Mouse (Mus musculus): ENCODE measurements around the gene Mpg. TPM values are rescaled to one million over a fixed set of nuclear protein-coding genes. Genes with fewer than 3 reads are reported as not detected.

The Mpg gene
- polyA plus RNA-seq, 1 experiment from 2014 or later = 30.8 TPM

DNA sequence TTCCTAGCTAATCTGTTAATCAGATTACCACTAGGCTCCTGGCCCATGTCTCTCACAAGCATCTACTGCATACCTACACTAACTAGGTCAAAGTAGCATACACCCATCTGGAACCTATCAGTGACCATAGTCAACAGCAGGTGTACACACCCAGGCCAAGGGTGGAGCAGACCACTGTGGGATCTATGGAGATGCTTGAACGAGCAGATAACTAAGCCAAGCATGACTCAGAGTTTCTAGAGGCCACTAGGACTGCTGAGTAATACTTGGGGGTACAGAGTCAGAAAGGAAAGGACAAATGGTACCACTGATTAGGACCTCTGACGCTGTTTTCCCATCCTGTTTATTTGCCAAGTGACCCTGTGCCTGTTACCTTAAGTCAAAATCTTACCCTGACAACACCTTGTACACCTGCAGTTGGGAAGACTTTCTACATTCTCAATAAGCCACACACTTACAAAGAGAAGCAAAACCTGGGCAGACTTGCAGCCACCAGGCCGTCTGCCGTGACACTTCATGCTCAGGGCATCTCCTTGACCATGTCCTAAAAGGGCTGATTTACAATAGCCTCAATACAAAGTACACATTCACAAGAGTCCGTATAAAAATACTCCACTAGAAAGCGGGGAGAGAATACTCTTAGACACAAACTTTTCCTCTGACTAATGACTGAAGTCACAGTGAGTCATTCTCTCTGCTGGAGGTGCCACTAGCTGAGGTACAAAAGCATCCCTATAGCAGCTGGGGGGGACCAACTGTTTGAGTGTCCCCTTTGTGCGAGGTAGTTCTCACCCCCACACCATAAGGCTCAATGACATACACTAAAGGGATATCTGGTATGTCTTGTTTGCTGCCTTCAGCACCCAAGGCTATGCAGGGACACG lies 24.8 kb downstream of the Mpg start:
- no peaks in the 10 kb centered on the region for H3K9me3 ChIP-seq
- 85% methylated on average over 8 of the region's 8 CpGs for WGBS
- no peak overlapping the region for H3K4me3 ChIP-seq (replicated peaks)
- H3K36me3 ChIP-seq = peaks cover 27% of the 10 kb centered on the region
- no peaks in the 10 kb centered on the region for H3K4me1 ChIP-seq (replicated peaks)
- peak; percentile 91 for ATAC-seq
- no peak overlapping the region for H3K27ac ChIP-seq
- no peak overlapping the region for H3K4me2 ChIP-seq (replicated peaks)
- H3K27me3 ChIP-seq (replicated peaks) = no peaks in the 10 kb centered on the region
- H3K9ac ChIP-seq = no peak overlapping the region

DNA sequence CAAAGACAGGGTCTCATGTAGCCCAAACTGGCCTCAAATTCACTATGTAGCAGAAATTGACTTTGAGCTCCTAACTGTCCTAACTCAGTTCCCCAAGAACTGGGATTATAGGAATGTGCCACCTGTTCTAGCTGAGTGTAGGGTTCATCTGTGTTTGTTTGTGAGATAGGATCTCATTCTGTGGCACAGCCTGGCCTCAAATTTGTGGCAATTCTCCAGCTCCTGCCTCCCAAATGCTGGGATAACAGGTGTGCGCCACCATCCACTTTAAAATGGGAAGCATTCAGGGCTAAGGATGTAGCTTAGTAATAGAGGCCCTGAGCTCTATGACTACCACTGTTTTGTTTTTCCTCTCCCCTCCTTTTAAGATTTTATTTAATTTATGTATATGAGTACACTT lies 26.8 kb downstream of the Mpg start:
- Histone ChIP-seq H3K27ac (no peak overlapping the region), H3K27me3 (replicated peaks) (no peaks in the 10 kb centered on the region), H3K36me3 (peaks cover 21% of the 10 kb centered on the region), H3K4me1 (replicated peaks) (no peaks in the 10 kb centered on the region), H3K4me2 (replicated peaks) (no peak overlapping the region), H3K9me3 (no peaks in the 10 kb centered on the region), H3K9ac (no peak overlapping the region), H3K4me3 (replicated peaks) (no peak overlapping the region)
- 97% methylated on average over 1 of the region's 1 CpGs for WGBS
- no peak for ATAC-seq

DNA sequence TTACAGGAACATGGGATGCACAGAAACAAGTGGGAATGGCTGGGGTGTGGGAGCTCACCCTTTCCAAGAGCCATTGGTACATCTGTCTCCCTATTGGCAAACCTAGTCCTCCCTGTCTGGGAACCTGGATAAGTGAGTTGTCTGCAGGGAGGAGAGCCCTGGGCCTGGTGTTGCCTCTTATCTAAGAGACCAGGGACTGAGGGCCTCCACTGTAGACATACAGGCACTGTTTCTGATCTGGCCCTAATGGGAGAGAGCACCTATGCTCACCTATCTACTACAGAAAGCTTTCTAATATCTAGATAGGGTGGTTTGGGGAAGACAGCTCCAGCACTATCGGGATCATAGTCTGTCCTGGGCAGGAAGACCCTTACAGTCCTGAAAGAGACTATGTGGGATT lies 29.8 kb downstream of the Mpg start:
- H3K4me2 ChIP-seq (replicated peaks) = no peak overlapping the region
- no peak overlapping the region for H3K9ac ChIP-seq
- H3K4me1 ChIP-seq (replicated peaks) = no peaks in the 10 kb centered on the region
- WGBS = 95% methylated on average over 1 of the region's 1 CpGs
- H3K27ac ChIP-seq = no peak overlapping the region
- ATAC-seq = peak; percentile 83; the same call in 1 of the 2 replicates
- H3K36me3 ChIP-seq = peaks cover 10% of the 10 kb centered on the region
- no peaks in the 10 kb centered on the region for H3K9me3 ChIP-seq
- H3K27me3 ChIP-seq (replicated peaks) = no peaks in the 10 kb centered on the region
- no peak overlapping the region for H3K4me3 ChIP-seq (replicated peaks)

DNA sequence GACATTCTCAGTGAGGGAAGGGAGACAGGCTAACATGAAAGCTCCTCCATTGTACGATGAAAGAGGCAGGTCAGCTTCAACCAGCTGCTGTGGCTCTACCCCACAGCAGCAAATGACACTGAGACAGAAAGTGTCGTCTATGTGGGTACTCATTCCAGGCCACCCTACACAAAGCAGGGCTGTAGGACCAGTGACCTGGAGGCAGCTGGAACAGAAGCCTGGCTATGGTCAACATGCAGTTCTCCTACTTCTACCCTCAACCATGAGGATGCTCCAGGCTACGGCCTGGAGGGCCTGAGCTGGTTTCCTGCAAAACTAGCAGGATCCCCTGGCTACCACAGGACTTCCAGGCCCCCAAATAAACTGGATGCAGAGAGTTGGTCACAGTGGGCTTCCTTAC lies 30.3 kb downstream of the Mpg start:
- WGBS = 90% methylated on average over 3 of the region's 3 CpGs
- Histone ChIP-seq H3K4me2 (replicated peaks) (no peak overlapping the region), H3K9me3 (no peaks in the 10 kb centered on the region), H3K4me3 (replicated peaks) (no peak overlapping the region), H3K9ac (no peak overlapping the region), H3K4me1 (replicated peaks) (no peaks in the 10 kb centered on the region), H3K27ac (no peak overlapping the region), H3K27me3 (replicated peaks) (no peaks in the 10 kb centered on the region), H3K36me3 (peaks cover 10% of the 10 kb centered on the region)
- ATAC-seq = no peak

DNA sequence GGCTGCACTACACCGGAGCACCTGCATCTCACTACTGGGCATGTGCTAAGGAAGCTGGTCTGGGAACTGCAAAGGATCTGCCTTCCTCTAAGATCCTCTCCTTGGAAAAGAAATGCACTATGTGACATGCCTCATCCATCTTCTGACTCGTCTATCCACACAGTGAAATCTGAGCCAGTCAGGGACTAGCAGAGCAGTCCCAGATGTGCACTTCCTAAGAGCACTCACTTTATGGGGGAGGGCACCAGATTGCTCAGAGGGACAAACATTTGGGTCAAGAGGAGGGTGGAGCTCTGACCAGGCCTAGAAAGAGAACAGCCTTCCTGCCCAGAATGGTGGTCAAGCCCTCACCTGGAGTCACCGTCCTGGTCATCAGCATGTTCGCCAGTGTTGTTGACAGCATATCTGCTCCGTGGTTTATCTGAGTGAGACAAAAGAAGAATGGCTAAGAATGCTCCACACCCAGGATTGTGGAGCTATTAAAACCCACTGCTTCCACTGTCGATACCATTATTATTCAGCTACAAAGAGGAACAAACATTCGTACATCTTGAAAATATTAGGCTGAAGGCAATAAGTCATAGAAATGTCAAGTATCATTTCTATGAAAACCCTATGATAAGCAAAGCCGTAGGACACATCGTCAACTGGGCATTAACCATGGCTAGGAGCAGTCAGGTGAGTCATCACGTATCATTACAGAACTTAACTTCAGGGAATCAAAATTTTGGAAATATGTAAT lies 36.5 kb downstream of the Mpg start:
- Histone ChIP-seq H3K4me2 (replicated peaks) (no peak overlapping the region), H3K4me1 (replicated peaks) (0 out of 2 replicates have a peak, but pooled peaks cover under 1% of the 10 kb centered on the region), H3K27me3 (replicated peaks) (no peaks in the 10 kb centered on the region), H3K4me3 (replicated peaks) (no peak overlapping the region), H3K27ac (no peak overlapping the region), H3K9ac (no peak overlapping the region), H3K9me3 (no peaks in the 10 kb centered on the region), H3K36me3 (no peaks in the 10 kb centered on the region)
- WGBS = 69% methylated on average over 10 of the region's 10 CpGs
- ATAC-seq = no peak

DNA sequence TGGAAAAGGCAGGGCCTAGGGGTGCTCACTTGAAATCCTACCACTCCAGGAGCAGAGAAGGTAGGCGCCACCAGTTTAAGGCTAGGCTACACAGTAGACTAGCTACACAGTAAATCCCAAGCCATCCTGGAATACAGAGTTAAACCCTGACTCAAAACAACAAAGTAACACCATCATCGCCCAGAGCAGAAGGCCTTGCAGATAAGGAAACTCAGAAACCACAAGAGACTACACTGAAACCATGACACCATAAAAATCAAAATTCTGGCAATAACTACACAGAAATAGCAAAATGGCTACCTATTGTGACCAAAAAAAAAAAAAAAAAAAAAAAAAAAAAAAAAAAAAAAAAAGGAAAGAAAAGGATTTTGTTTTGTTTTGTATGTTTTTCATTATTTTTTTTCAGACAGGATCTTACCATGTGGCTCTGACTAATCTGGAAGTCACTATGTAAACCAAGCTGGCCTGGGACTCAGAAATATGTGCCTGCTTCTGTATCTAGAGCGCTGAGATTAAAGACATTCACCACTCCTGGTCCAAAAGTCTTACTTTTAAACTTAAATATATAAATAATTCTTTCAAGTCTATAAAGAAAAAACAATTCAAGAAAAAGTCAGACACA lies 38.9 kb downstream of the Mpg start:
- WGBS = 92% methylated on average over 3 of the region's 3 CpGs
- ATAC-seq = no peak

DNA sequence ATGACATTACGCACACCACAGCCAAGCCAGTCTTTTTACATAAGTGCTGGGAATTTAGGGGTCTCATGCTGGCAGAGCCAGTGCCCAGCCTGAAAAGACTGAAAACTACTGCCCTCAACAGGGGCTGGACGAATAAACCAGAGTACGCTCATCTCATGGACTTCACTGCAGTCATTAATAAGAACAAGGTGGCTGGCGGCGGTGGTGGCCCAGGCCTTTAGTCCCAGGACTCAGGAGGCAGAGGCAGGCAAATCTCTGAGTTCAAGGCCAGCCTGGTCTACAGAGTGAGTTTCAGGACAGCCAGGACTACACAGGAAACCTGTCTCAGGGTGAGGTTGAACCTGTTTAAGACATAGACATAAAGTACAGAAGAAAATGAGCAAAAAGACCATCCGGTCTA lies 39.9 kb downstream of the Mpg start:
- no peak for ATAC-seq
- Histone ChIP-seq H3K4me1 (replicated peaks) (0 out of 2 replicates have a peak, but pooled peaks cover 3% of the 10 kb centered on the region), H3K27me3 (replicated peaks) (no peaks in the 10 kb centered on the region), H3K36me3 (no peaks in the 10 kb centered on the region), H3K9me3 (no peaks in the 10 kb centered on the region), H3K9ac (no peak overlapping the region), H3K4me3 (replicated peaks) (no peak overlapping the region), H3K4me2 (replicated peaks) (no peak overlapping the region), H3K27ac (no peak overlapping the region)
- 95% methylated on average over 6 of the region's 6 CpGs for WGBS

More for the DNA sequence above, 38.9 kb downstream of the Mpg start:
- Histone ChIP-seq H3K9me3 (no peaks in the 10 kb centered on the region), H3K4me2 (replicated peaks) (no peak overlapping the region), H3K4me3 (replicated peaks) (no peak overlapping the region), H3K9ac (no peak overlapping the region), H3K4me1 (replicated peaks) (0 out of 2 replicates have a peak, but pooled peaks cover 3% of the 10 kb centered on the region), H3K27me3 (replicated peaks) (no peaks in the 10 kb centered on the region), H3K36me3 (no peaks in the 10 kb centered on the region), H3K27ac (no peak overlapping the region)

DNA sequence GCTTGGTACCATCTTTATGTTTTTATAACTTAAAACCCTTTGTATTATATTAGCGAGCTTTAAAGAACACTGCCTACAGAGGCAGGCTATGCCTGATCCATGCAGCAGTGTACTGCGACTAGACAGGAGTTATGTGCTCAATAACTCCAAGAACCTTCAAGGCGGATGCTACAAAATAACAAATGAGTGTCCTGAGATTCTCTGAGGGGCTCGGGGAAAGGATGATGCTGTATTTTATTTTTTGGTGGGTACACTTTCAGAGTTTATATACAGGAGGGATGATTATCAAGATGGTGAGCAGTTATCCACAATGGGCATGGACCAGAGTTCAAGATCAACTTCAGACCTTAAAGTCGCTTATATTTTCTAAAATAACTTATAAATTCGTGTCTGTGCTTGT lies 40.5 kb downstream of the Mpg start:
- H3K9ac ChIP-seq = peak overlapping the region; percentile 96
- 20% methylated on average over 6 of the region's 6 CpGs for WGBS
- H3K27ac ChIP-seq = peak overlapping the region; percentile 93
- H3K9me3 ChIP-seq = no peaks in the 10 kb centered on the region
- H3K4me3 ChIP-seq (replicated peaks) = peak overlapping the region; percentile 78
- ATAC-seq = no peak
- no peaks in the 10 kb centered on the region for H3K27me3 ChIP-seq (replicated peaks)
- 0 out of 2 replicates have a peak, but pooled peaks cover 3% of the 10 kb centered on the region for H3K4me1 ChIP-seq (replicated peaks)
- no peaks in the 10 kb centered on the region for H3K36me3 ChIP-seq
- H3K4me2 ChIP-seq (replicated peaks) = peak overlapping the region; percentile 66

DNA sequence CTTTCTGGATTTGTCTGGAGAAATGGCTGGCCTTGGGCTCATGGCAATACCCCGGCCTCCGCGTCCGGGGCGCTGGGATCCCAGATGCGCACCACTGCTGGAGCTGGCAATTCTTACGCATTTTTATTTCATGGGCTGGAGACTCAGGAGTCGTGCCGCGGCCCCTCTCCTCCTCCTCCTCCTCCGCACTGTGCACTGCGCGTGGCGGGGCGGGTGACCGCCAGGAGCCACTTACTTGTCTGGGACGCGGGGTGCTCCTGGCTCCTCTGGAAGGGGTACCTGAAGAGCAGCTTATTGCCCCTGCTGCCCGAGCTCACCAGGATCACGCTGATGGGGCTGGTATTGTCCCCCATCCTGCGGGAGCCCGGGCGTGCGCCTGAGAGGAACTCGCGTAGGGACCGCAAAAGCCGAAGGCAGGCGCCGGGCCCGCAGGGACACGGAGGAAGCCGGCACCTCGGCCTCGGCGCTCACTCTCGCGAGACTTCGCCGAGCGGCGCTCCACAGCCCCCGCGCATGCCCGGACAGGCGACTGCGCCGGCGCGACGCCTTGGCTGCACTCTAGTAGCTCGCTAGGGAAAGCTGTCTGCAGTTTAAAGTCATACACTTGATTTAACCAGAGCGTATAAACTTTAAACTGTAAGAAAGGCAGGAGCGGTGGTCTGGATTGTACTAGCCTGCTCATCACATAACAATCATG lies 41.0 kb downstream of the Mpg start, which contains the start of gene Nprl3:
Gene Nprl3, minus strand, starts transcription at position 520 of the 697 bp plus-strand sequence.
- H3K27ac ChIP-seq = peak within 1 kb of the TSS; percentile 93
- peak; percentile 99 for ATAC-seq
- H3K27me3 ChIP-seq (replicated peaks) = no peaks in the 10 kb centered on the region
- H3K9me3 ChIP-seq = no peaks in the 10 kb centered on the region
- whole genome bisulfite sequencing = under 1% methylated on average over 54 of the region's 54 CpGs
- H3K9ac ChIP-seq = peak within 1 kb of the TSS; percentile 96
- H3K4me2 ChIP-seq (replicated peaks) = peak within 1 kb of the TSS; percentile 66
- H3K4me1 ChIP-seq (replicated peaks) = 0 out of 2 replicates have a peak, but pooled peaks cover 3% of the 10 kb centered on the region
- H3K4me3 ChIP-seq (replicated peaks) = peak within 1 kb of the TSS; percentile 78
- H3K36me3 ChIP-seq = no peaks in the 10 kb centered on the region

DNA sequence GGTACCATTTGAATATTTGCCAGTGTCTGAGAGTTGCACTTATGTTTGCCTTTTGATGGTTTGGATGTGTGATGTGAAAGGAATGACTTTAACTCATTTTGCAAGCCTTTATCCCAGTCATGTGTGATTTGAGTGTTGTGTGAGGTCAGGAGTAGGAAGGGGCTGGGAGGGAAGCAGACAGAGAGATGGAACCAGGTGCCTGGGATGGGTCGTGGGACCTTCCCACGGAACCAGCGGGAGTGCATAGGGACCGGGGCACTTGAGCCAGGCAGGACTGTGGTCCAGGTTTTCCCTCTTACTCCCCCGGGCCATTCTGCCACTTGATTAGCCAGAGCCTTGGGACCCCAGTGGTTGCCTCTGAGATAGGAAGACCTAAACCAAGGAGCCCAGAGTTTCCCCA lies 41.7 kb downstream of the Mpg start:
- peak overlapping the region; percentile 96 for H3K9ac ChIP-seq
- no peaks in the 10 kb centered on the region for H3K27me3 ChIP-seq (replicated peaks)
- no peaks in the 10 kb centered on the region for H3K36me3 ChIP-seq
- H3K4me2 ChIP-seq (replicated peaks) = peak overlapping the region; percentile 66
- H3K27ac ChIP-seq = peak overlapping the region; percentile 93; the same call in 1 of the 2 replicates
- peak overlapping the region; percentile 78 for H3K4me3 ChIP-seq (replicated peaks)
- H3K9me3 ChIP-seq = no peaks in the 10 kb centered on the region
- ATAC-seq = peak; percentile 27
- 0 out of 2 replicates have a peak, but pooled peaks cover 3% of the 10 kb centered on the region for H3K4me1 ChIP-seq (replicated peaks)
- 25% methylated on average over 5 of the region's 5 CpGs for WGBS

DNA sequence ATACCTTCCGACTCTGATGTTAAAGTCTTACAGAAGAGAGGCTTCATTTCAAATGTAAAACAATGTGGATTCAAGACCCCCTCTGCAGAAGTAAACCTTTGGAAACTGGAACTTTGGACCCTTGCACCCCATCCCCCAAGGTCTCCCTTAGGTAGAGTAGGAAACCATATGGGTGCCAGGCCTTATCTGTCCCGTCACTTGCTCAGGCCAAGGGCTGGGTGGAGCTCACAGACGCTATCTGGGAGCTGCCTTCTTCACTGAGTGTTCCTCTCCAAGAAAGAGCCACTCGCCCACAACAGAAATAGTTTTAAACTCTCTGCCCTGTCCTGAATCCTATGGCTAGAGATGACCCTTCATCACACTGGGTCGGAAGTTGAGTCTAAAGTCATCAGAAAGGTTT lies 42.6 kb downstream of the Mpg start:
- no peaks in the 10 kb centered on the region for H3K36me3 ChIP-seq
- no peak overlapping the region for H3K4me3 ChIP-seq (replicated peaks)
- H3K9me3 ChIP-seq = no peaks in the 10 kb centered on the region
- no peaks in the 10 kb centered on the region for H3K27me3 ChIP-seq (replicated peaks)
- ATAC-seq = peak; percentile 24; the same call in 1 of the 2 replicates
- H3K4me2 ChIP-seq (replicated peaks) = no peak overlapping the region
- WGBS = 76% methylated on average over 5 of the region's 5 CpGs
- no peak overlapping the region for H3K9ac ChIP-seq
- H3K4me1 ChIP-seq (replicated peaks) = 0 out of 2 replicates have a peak, but pooled peaks cover 3% of the 10 kb centered on the region
- H3K27ac ChIP-seq = no peak overlapping the region

All from intestine, embryonic 15.5 days (tissue).